Mouse (Mus musculus) CH12.LX (cell line): Measurements from ENCODE around the gene Hoxd1.

Source experiments
- CTCF ChIP-seq, 2 experiments: IDR thresholded peaks in 1 of 2; conservative IDR thresholded peaks in 1 of 2; 2 replicates each; pipeline ENCODE4 v1.5.1; 2011 to 2012; ENCODE audit warnings: low read depth in 2 of 2, low read length in 2 of 2, improper control_type of control experiment in 1 of 2, inconsistent platforms in 1 of 2, mild to moderate bottlenecking in 1 of 2, moderate library complexity in 1 of 2
- GABPA ChIP-seq: IDR thresholded peaks from 2 replicates; pipeline ENCODE4 v1.6.1; 2012; ENCODE audit warnings: low read depth, low read length, improper control_type of control experiment, inconsistent platforms; ENCODE audit not compliant: insufficient replicate concordance
- MAX ChIP-seq: IDR thresholded peaks from 2 replicates; pipeline ENCODE4 v1.6.1; 2011; ENCODE audit warnings: low read length, improper control_type of control experiment
- POLR2A ChIP-seq: IDR thresholded peaks from 2 replicates; pipeline ENCODE4 v1.6.1; 2011; ENCODE audit warnings: low read depth, mild to moderate bottlenecking, improper control_type of control experiment, low read length
- SMC3 ChIP-seq: IDR thresholded peaks from 2 replicates; pipeline ENCODE4 v1.6.1; 2011; ENCODE audit warnings: low read depth, low read length, improper control_type of control experiment
- USF1 ChIP-seq: IDR thresholded peaks from 2 replicates; pipeline ENCODE4 v1.6.1; 2014; ENCODE audit warnings: low read depth, mild to moderate bottlenecking, inconsistent platforms, low read length, improper control_type of control experiment
- ZMIZ1 ChIP-seq: IDR thresholded peaks from 2 replicates; pipeline ENCODE4 v1.6.1; 2012; ENCODE audit warnings: low read depth, mild to moderate bottlenecking, inconsistent platforms, low read length, improper control_type of control experiment

GRCm38 (mm10) chr2:74724244-74725015 lies 38.4 kb upstream of the Hoxd1 start:
- TF ChIP-seq SMC3 (no peak), MAX (no peak), CTCF (conservative IDR thresholded peaks at IDR 0.05 in 1 of 2, IDR thresholded peaks at IDR 0.05 in 1 of 2; ENCODE audit: low read depth in 2 of 2, low read length in 2 of 2) (0 out of 4 replicates have a peak, but pooled peaks of 1 of the 2 experiments have one; percentile 5), ZMIZ1 (no peak; the same call in 1 of the 2 replicates), POLR2A (peak; percentile 53; the same call in 1 of the 2 replicates), USF1 (no peak), GABPA (no peak)
